Mouse (Mus musculus): ENCODE data around the gene Nfia. TPM values are rescaled to one million over a fixed set of nuclear protein-coding genes. Genes with fewer than 3 reads are reported as not detected.

Gene Nfia
- polyA plus RNA-seq, 1 experiment from 2014 or later: 52.9 TPM

- no peak overlapping the region for H3K27ac ChIP-seq (ENCODE audit: low read length)
- WGBS: 44% methylated on average over 3 of the region's 3 CpGs
- no peak overlapping the region for H3K4me2 ChIP-seq (ENCODE audit: low read depth, low read length)
- H3K9me3 ChIP-seq (ENCODE audit: control insufficient read depth, low read length): no peaks in the 10 kb centered on the region
- peak; percentile 44 for ATAC-seq (ENCODE audit: low read depth)
- H3K4me3 ChIP-seq (ENCODE audit: low read length): no peak overlapping the region
- no peak overlapping the region for H3K9ac ChIP-seq (ENCODE audit: low read length)
- H3K4me1 ChIP-seq (replicated peaks; ENCODE audit: control insufficient read depth, insufficient read depth, low read length): peaks cover 9% of the 10 kb centered on the region; the same call in 1 of the 2 replicates
- H3K36me3 ChIP-seq (ENCODE audit: control insufficient read depth, insufficient read depth, low read length): peaks cover 11% of the 10 kb centered on the region
- H3K27me3 ChIP-seq (ENCODE audit: control insufficient read depth, insufficient read depth, low read depth, low read length): no peaks in the 10 kb centered on the region
Measured at GRCm38 (mm10) chr4:98063280-98063679, 290.7 kb downstream of the Nfia start.

- WGBS: 53% methylated on average over 7 of the region's 7 CpGs
- no peak for ATAC-seq (ENCODE audit: low read depth)
- no peaks in the 10 kb centered on the region for H3K4me1 ChIP-seq (replicated peaks; ENCODE audit: control insufficient read depth, insufficient read depth, low read length)
- peaks cover 2% of the 10 kb centered on the region; the same call in 1 of the 2 replicates for H3K36me3 ChIP-seq (ENCODE audit: control insufficient read depth, insufficient read depth, low read length)
- no peaks in the 10 kb centered on the region for H3K9me3 ChIP-seq (ENCODE audit: control insufficient read depth, low read length)
- no peak overlapping the region for H3K4me3 ChIP-seq (ENCODE audit: low read length)
- H3K27ac ChIP-seq (ENCODE audit: low read length): no peak overlapping the region
- no peak overlapping the region for H3K9ac ChIP-seq (ENCODE audit: low read length)
- no peak overlapping the region for H3K4me2 ChIP-seq (ENCODE audit: low read depth, low read length)
- no peaks in the 10 kb centered on the region for H3K27me3 ChIP-seq (ENCODE audit: control insufficient read depth, insufficient read depth, low read depth, low read length)
Measured at GRCm38 (mm10) chr4:98076106-98076505, 303.6 kb downstream of the Nfia start.

GRCm38 (mm10) chr4:98076624-98077023 lies 304.1 kb downstream of the Nfia start:
- H3K27ac ChIP-seq (ENCODE audit: low read length): no peak overlapping the region
- H3K9ac ChIP-seq (ENCODE audit: low read length): no peak overlapping the region
- no peak for ATAC-seq (ENCODE audit: low read depth)
- peaks cover 2% of the 10 kb centered on the region; the same call in 1 of the 2 replicates for H3K36me3 ChIP-seq (ENCODE audit: control insufficient read depth, insufficient read depth, low read length)
- WGBS: 62% methylated on average over 7 of the region's 7 CpGs
- H3K27me3 ChIP-seq (ENCODE audit: control insufficient read depth, insufficient read depth, low read depth, low read length): no peaks in the 10 kb centered on the region
- no peak overlapping the region for H3K4me3 ChIP-seq (ENCODE audit: low read length)
- H3K4me1 ChIP-seq (replicated peaks; ENCODE audit: control insufficient read depth, insufficient read depth, low read length): no peaks in the 10 kb centered on the region
- no peaks in the 10 kb centered on the region for H3K9me3 ChIP-seq (ENCODE audit: control insufficient read depth, low read length)
- H3K4me2 ChIP-seq (ENCODE audit: low read depth, low read length): no peak overlapping the region

GRCm38 (mm10) chr4:98080586-98080985 lies 308.1 kb downstream of the Nfia start:
- H3K4me3 ChIP-seq (ENCODE audit: low read length): no peak overlapping the region
- H3K9ac ChIP-seq (ENCODE audit: low read length): no peak overlapping the region
- H3K4me2 ChIP-seq (ENCODE audit: low read depth, low read length): no peak overlapping the region
- H3K36me3 ChIP-seq (ENCODE audit: control insufficient read depth, insufficient read depth, low read length): peaks cover 9% of the 10 kb centered on the region; the same call in 1 of the 2 replicates
- no peaks in the 10 kb centered on the region for H3K27me3 ChIP-seq (ENCODE audit: control insufficient read depth, insufficient read depth, low read depth, low read length)
- H3K4me1 ChIP-seq (replicated peaks; ENCODE audit: control insufficient read depth, insufficient read depth, low read length): no peaks in the 10 kb centered on the region
- 32% methylated on average over 1 of the region's 1 CpGs for WGBS
- no peaks in the 10 kb centered on the region for H3K9me3 ChIP-seq (ENCODE audit: control insufficient read depth, low read length)
- ATAC-seq (ENCODE audit: low read depth): no peak
- no peak overlapping the region for H3K27ac ChIP-seq (ENCODE audit: low read length)

GRCm38 (mm10) chr4:98081962-98082361 lies 309.4 kb downstream of the Nfia start:
- Histone ChIP-seq H3K4me2 (ENCODE audit: low read depth, low read length) (no peak overlapping the region), H3K27me3 (ENCODE audit: control insufficient read depth, insufficient read depth, low read depth, low read length) (no peaks in the 10 kb centered on the region), H3K27ac (ENCODE audit: low read length) (no peak overlapping the region), H3K4me3 (ENCODE audit: low read length) (no peak overlapping the region), H3K9ac (ENCODE audit: low read length) (no peak overlapping the region), H3K36me3 (ENCODE audit: control insufficient read depth, insufficient read depth, low read length) (peaks cover 9% of the 10 kb centered on the region; the same call in 1 of the 2 replicates), H3K4me1 (replicated peaks; ENCODE audit: control insufficient read depth, insufficient read depth, low read length) (peaks cover 7% of the 10 kb centered on the region), H3K9me3 (ENCODE audit: control insufficient read depth, low read length) (no peaks in the 10 kb centered on the region)
- WGBS: 36% methylated on average over 1 of the region's 1 CpGs
- ATAC-seq (ENCODE audit: low read depth): no peak

- no peak overlapping the region for H3K27ac ChIP-seq (ENCODE audit: low read length)
- H3K36me3 ChIP-seq (ENCODE audit: control insufficient read depth, insufficient read depth, low read length): peaks cover 9% of the 10 kb centered on the region; the same call in 1 of the 2 replicates
- H3K9ac ChIP-seq (ENCODE audit: low read length): no peak overlapping the region
- WGBS: 67% methylated on average over 4 of the region's 4 CpGs
- H3K4me2 ChIP-seq (ENCODE audit: low read depth, low read length): no peak overlapping the region
- no peak for ATAC-seq (ENCODE audit: low read depth)
- no peak overlapping the region for H3K4me3 ChIP-seq (ENCODE audit: low read length)
- H3K27me3 ChIP-seq (ENCODE audit: control insufficient read depth, insufficient read depth, low read depth, low read length): no peaks in the 10 kb centered on the region
- H3K4me1 ChIP-seq (replicated peaks; ENCODE audit: control insufficient read depth, insufficient read depth, low read length): peaks cover 12% of the 10 kb centered on the region
- no peaks in the 10 kb centered on the region for H3K9me3 ChIP-seq (ENCODE audit: control insufficient read depth, low read length)
Measured at GRCm38 (mm10) chr4:98082512-98082911, 310.0 kb downstream of the Nfia start.

GRCm38 (mm10) chr4:98085060-98085459 lies 312.5 kb downstream of the Nfia start:
- no peak for ATAC-seq (ENCODE audit: low read depth)
- H3K9ac ChIP-seq (ENCODE audit: low read length): no peak overlapping the region
- H3K4me2 ChIP-seq (ENCODE audit: low read depth, low read length): no peak overlapping the region
- no peaks in the 10 kb centered on the region for H3K9me3 ChIP-seq (ENCODE audit: control insufficient read depth, low read length)
- no peaks in the 10 kb centered on the region for H3K27me3 ChIP-seq (ENCODE audit: control insufficient read depth, insufficient read depth, low read depth, low read length)
- H3K36me3 ChIP-seq (ENCODE audit: control insufficient read depth, insufficient read depth, low read length): peaks cover 6% of the 10 kb centered on the region; the same call in 1 of the 2 replicates
- 94% methylated on average over 6 of the region's 6 CpGs for WGBS
- no peak overlapping the region for H3K4me3 ChIP-seq (ENCODE audit: low read length)
- H3K4me1 ChIP-seq (replicated peaks; ENCODE audit: control insufficient read depth, insufficient read depth, low read length): peaks cover 18% of the 10 kb centered on the region
- H3K27ac ChIP-seq (ENCODE audit: low read length): no peak overlapping the region

GRCm38 (mm10) chr4:98086976-98087375 lies 314.4 kb downstream of the Nfia start:
- Histone ChIP-seq H3K27ac (ENCODE audit: low read length) (peak overlapping the region; percentile 69), H3K9ac (ENCODE audit: low read length) (no peak overlapping the region), H3K4me1 (replicated peaks; ENCODE audit: control insufficient read depth, insufficient read depth, low read length) (peaks cover 34% of the 10 kb centered on the region), H3K4me2 (ENCODE audit: low read depth, low read length) (no peak overlapping the region), H3K36me3 (ENCODE audit: control insufficient read depth, insufficient read depth, low read length) (peaks cover 6% of the 10 kb centered on the region; the same call in 1 of the 2 replicates), H3K4me3 (ENCODE audit: low read length) (no peak overlapping the region), H3K27me3 (ENCODE audit: control insufficient read depth, insufficient read depth, low read depth, low read length) (no peaks in the 10 kb centered on the region), H3K9me3 (ENCODE audit: control insufficient read depth, low read length) (no peaks in the 10 kb centered on the region)
- peak; percentile 34 for ATAC-seq (ENCODE audit: low read depth)
- WGBS: 47% methylated on average over 4 of the region's 4 CpGs

- WGBS: 51% methylated on average over 6 of the region's 6 CpGs
- no peaks in the 10 kb centered on the region for H3K9me3 ChIP-seq (ENCODE audit: control insufficient read depth, low read length)
- no peaks in the 10 kb centered on the region for H3K27me3 ChIP-seq (ENCODE audit: control insufficient read depth, insufficient read depth, low read depth, low read length)
- no peaks in the 10 kb centered on the region for H3K36me3 ChIP-seq (ENCODE audit: control insufficient read depth, insufficient read depth, low read length)
- peak; percentile 80 for ATAC-seq (ENCODE audit: low read depth)
- H3K27ac ChIP-seq (ENCODE audit: low read length): peak overlapping the region; percentile 80
- no peak overlapping the region for H3K4me2 ChIP-seq (ENCODE audit: low read depth, low read length)
- no peak overlapping the region for H3K9ac ChIP-seq (ENCODE audit: low read length)
- no peak overlapping the region for H3K4me3 ChIP-seq (ENCODE audit: low read length)
- peaks cover 36% of the 10 kb centered on the region for H3K4me1 ChIP-seq (replicated peaks; ENCODE audit: control insufficient read depth, insufficient read depth, low read length)
Measured at GRCm38 (mm10) chr4:98089985-98090384, 317.5 kb downstream of the Nfia start.

GRCm38 (mm10) chr4:98090586-98090985 lies 318.1 kb downstream of the Nfia start:
- WGBS: 47% methylated on average over 3 of the region's 3 CpGs
- Histone ChIP-seq H3K4me1 (replicated peaks; ENCODE audit: control insufficient read depth, insufficient read depth, low read length) (peaks cover 36% of the 10 kb centered on the region), H3K9me3 (ENCODE audit: control insufficient read depth, low read length) (no peaks in the 10 kb centered on the region), H3K4me2 (ENCODE audit: low read depth, low read length) (no peak overlapping the region), H3K27me3 (ENCODE audit: control insufficient read depth, insufficient read depth, low read depth, low read length) (no peaks in the 10 kb centered on the region), H3K4me3 (ENCODE audit: low read length) (no peak overlapping the region), H3K27ac (ENCODE audit: low read length) (peak overlapping the region; percentile 80), H3K36me3 (ENCODE audit: control insufficient read depth, insufficient read depth, low read length) (no peaks in the 10 kb centered on the region), H3K9ac (ENCODE audit: low read length) (no peak overlapping the region)
- no peak for ATAC-seq (ENCODE audit: low read depth)
